Mouse (Mus musculus) mouse trophoblast stem cell (cell line): Measurements from ENCODE around the gene Josd2.

Source experiments
- in situ Hi-C, 2 experiments: fragments of 300-500 bp; cut with MseI, MboI; formaldehyde crosslinking; loops; 2 replicates in 1 of 2; 3 replicates in 1 of 2; pipeline ENCODE4 v1.15.1; 2025

The Josd2 gene

DNA sequence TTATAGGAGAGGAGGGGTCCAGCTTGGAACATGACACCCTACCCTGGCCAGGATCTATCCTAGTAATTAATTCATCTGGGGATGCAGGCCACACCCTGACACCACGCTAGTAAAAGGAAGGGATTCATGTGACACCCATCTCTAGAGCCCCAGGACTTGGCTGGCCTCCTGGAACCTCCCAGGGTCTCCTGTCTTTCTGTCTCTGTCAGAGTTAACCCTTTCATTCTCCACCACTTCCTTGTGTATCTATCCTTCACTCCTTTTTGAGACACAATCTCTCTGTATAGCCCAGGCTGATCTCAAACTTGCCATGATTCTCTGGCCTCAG, 4.7 kb downstream of the Josd2 start:
- in situ Hi-C loops, result no loop called here

DNA sequence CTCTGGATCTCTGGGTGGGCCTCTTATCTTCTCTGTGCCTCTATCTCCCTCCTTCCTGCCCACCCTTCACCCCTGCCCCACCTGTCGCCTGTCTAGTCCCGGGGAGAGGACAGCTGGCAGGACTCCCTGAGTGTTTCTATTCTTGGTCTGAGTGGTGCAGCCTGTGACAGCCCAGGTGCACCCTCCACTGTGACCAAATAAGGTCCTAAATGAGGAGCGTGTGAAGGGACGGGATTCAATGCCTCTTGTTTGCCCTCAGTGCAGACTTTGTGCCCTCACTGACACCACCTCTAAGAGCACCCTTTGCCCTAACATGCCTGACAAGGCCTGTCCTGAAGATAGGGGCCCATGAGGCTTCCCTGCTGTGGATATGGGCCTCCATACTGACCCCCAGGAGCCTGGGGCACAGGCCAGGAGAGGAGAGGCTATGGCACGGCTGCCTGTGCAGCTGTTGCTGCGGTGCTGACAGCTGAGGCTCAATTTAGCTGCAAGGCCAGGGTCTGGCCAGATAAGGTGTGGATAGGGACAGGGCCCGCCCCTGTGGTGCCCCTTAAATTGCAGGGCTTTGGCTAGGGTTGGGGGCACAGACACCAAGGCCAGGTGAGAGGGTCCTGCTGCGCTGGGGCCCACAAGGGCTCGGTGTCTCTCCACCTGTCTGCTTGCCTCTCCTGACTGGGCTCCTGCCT, 5.3 kb downstream of the Josd2 start:
- in situ Hi-C loops, result no loop called here

DNA sequence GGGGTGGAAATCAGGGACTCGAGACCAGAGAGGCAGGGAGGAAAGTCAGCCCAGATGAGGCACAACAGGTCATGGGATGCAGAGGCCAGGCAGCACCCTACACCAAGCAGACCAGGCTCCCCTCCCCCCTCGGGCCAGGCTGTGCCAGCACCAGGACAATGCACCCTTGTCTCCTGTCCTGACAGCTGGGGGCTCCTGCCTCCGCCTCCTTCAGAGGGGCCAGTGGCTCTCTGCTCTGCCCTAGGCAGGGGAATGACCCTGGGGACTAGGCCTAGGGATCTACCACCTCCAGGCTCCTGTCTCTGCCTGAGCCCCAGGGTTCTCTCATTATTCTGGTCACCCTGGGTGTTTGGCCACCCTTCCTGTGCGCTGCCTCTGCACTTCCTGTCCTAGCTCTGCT, 6.6 kb downstream of the Josd2 start:
- in situ Hi-C loops, result no loop called here

DNA sequence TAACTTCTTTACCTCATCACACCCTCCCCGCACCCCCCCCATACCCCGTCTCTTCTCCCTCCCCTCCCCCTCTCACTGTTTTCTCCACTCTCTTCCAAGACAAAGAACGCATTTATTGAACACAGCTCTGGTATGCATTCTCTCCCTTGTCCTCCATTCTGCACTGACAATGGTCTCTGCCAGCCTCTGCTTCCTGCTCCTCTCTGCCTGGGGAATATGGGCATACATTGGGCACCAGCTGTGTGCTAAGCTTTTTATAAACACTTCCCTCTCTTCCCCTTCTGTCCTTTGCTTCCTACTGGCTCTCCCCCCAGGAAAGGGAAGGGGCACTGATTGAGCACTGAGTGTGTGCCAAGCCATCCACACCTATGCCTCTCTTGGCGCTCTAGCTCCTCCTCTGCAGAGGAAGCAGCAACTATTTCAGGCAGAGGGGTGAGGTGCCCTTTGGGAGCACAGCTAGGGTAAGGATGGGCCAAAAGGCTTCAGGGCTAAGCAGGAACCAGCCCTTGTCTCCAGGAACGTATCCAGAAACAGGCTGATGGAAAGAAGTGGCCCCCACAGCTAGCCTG, 7.3 kb downstream of the Josd2 start:
- in situ Hi-C loops, result no loop called here

DNA sequence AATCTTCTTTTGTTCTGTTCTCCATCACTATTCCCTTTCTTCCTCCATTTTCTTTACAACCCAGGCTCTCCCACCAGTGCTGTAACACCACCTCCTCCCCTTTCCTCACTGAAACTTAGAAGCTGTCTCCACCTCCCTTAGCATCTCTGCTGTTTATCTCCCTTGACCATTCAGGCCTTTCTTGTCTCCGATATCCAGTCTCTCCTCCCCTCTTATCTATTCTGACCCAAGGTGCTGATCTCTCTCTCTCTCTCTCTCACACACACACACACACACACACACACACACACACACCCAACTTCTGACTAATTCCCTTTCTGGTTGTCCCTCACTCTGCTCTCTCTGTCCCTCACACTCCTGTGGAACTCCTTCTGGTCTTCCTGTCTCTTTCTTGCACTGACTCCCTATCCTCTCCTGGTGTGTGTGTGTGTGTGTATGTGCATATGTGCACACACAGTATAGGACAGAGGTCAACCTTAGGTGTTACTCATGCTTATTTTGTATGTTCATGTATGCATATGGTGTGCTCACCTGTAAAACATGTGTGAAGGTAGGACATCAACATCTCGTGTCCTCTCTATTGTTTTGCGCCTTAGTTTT, 15.2 kb downstream of the Josd2 start:
- in situ Hi-C loops, result loop anchor here in 1 of 2 experiments (5.0 kb wide), 1 partner anchor 81 kb away; no protein-coding TSS in a partner anchor

DNA sequence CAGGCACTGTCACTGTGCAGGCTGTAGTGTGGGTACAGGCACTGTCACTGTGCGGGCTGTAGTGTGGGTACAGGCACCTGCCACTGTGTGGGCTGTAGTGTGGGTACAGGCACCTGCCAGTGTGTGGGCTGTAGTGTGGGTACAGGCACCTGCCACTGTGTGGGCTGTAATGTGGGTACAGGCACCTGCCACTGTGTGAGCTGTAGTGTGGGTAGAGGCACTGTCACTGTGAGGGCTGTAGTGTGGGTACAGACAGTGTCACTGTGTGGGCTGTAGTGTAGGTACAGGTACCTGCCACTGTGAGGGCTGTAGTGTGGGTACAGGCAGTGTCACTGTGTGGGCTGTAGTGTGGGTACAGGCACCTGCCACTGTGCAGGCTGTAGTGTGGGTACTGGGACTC, 16.3 kb downstream of the Josd2 start:
- in situ Hi-C loops, result loop anchor here in 1 of 2 experiments (5.0 kb wide), 1 partner anchor 82 kb away; no protein-coding TSS in a partner anchor

DNA sequence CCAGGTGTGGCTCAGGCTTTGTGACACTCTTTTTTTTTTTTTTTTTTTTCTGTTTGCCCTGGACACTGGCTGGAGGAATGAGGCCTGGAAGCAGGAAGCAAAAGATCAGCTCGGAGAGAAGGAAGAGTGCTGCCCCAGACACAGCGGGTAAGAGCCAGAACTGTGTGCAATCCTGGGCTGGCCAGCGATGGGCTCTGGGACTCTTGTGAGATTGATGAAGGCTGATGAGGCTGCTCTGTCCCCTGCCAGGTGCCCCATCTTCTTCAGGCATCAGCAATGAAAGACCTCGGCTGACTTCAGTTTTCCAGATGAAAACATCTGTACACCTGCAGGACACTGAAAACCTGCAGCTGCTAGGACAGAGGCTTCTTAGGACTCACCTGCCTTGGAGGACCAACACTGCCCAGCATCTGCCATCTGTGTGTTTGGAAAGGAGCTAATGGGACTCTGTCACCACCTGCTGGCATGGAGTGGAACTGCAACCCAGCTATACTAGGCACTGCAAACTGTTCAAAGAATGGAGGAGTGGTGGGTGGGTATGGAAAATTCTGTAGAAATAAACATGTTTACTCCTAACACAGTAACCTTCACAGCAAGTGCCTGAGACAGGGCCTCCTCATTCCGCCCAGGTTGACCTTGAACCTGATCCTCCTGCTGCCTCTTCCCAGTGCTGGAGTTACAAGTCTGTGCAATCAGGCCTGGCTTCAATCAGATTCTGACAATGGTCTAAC, 17.2 kb downstream of the Josd2 start:
- in situ Hi-C loops, result loop anchor here in 1 of 2 experiments (5.0 kb wide), 1 partner anchor 83 kb away; no protein-coding TSS in a partner anchor

DNA sequence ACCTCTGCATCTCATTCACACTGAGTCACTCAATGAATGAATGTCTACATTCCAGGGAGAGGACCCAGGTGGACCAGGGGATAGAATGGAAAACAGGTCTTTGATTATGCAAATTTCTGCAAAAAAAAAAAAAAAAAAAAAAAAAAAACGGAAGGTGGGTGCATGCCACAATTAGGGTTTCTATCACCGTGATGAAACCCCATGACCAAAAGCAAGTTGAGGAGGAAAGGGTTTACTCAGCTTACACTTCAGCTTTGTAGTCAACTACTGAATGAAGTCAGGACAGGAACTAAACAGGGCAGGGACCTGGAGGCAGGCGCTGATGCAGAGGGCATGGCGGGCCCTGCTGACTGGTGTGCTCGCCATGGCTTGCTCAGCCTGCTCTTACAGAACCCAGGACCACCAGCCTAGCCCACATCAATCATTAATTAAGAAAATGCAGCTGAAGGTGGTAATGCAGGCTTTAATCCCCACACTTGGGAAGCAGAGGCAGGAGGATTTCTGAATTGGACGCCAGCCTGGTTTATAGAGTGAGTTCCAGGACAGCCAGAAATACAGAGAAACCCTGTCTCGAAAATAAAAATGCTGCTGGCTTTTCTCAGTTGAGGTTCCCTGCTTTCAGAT, 17.9 kb downstream of the Josd2 start:
- in situ Hi-C loops, result no loop called here

DNA sequence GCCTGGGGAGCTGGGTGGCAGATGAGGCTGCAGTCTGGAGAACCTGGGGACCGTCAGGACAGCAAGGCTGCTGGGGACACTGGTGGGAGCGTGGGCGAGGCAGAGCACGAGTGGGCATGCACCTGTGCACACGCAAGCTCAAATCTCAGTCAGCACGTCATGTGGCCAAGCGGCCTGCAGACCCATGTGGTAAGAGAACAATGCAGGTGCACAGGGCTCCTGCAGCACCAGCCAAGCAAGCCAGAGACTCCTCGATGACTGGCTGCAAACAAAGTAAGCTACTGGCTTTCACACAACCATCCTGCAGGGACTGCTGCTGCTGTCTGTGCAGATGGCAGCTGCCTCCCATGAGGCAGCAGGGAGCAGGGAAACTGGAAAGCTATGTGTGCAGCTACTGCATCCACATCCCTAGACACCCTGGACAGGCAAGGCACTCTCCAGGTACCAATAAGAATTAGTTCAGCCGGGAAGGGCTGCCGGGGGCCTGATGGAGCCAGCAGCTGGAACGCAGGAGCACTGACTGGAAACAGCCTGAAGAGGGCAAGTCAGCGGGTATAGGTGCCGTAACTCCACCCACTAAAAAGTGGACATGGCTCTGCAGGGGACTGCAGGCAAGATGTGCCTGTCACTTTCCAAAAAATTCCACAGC, 19.3 kb downstream of the Josd2 start:
- in situ Hi-C loops, result no loop called here

DNA sequence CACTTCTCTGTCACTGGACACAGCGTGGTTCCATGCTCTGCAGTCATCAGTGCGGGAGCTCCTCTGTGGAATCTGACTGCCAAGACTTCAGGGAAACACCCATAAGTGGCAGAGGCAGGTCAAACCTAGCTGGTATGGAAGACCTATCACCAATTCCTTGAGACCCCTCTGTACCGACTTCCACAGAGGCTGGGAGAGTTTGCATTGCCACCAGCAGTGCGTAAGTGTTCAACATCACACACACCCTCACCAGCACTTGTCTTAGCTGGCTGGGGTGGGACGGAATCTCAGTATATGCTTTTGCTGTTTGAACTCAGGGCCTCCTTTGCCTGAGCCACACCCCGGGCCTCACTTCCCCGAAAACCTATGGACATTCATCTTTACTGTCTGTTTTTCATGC, 20.2 kb downstream of the Josd2 start:
- in situ Hi-C loops, result no loop called here

DNA sequence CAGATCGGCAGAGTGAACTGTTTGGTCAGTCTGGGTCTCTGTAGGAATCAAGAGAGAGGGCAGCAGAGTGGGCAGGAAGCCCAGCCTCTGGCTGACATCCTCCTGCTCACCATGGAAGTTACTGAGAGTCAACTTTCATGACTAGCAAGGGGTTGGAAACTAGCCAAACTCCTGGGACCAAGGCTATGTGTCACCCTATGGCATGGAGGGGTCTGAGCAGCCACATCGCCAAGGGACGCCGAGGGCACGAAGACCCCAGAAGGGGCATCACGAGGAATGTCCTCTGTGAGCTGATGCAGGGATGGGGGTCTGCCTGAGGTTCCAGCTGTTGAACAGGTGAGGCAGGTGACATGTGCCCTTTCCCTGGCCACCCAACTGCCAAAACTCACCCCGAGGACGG, 20.8 kb downstream of the Josd2 start:
- in situ Hi-C loops, result no loop called here

DNA sequence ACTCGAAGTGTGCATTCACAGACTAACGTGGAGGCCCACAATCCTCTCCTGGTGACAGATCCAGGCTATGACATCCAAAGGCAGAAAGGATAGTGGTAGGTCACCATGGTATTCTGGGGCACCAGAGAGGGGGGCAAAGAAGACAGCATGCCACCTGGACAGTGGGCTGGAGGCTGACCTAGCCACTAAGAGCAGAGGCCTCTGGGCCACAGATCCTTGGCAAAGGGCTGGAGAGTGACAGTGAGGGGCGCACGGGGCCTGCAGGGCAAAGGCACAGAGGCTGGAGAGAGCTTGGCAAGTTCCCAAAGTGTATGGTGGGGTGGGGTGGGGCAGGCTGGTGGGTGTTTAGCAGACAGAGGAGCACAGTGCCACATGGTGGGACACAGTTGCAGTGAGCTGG, 22.5 kb downstream of the Josd2 start:
- in situ Hi-C loops, result no loop called here

DNA sequence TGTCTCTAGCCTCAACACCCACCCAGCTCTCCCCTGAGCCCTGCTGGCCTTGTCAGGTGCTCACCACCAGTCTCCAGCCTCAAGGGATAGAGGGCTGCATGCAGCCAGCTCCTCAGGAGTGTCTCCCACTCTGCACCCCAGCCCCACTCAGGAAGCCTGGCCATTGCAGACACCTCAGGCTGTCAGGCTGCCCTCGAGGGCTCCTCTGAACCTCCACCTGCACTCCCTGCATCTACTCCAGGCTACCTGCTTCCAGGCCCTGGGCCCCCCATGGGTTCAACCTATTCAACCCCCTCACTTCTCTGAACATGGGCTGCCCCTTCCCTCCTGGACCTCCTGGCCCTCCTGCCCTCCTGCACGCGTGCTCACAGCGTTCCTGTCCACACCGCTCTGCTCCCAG, 23.6 kb downstream of the Josd2 start:
- in situ Hi-C loops, result no loop called here

DNA sequence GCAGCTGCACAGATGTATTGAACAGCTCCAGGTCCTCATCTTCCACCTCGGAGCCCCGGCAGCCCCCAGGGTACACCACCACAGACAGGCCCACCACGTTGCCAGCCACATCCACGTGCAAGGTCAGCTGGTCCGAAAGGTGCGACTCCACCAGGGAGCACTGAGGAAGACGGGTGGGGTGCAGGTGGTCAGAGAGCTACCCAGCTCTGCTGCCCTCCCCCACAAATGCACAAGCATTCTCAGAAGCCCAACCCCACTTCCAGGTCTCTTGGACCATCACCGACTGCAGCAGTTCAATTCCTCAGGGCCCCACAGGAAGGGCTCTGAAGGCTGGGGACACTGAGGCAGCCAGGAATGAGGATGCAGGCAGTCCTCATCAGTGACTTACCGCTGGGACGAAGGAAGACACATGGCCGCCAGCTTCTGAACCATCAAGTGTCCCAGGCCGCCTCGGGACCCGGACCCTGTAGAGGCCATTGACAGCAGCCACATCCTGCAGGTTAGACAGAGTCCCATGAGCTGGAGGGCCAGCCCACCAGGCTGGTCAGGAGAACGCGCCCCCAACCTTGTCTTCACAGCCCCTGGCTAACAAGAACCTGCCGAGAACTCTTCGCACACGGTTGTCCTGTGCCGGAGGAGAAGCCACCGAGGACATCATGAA, 24.5 kb downstream of the Josd2 start:
- in situ Hi-C loops, result no loop called here

DNA sequence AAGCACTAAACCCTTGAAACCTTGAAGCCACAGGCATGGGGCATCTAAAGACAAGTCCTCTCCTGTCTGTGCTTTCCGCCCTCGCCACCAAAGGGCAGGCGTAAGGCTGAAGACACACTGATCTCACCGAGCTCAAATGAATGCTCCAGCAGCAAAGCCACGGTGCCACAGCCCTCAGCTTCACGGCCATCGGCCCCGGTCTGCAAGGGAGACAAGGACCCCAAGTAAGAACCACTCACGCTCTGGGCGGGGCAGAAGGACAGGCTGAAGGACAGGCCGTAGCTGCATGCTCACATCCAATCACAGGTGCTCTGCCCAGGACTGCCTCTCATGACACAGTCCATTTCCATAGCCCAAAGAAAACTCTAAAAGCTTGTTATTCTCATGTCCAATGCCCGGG, 26.9 kb downstream of the Josd2 start:
- in situ Hi-C loops, result no loop called here

DNA sequence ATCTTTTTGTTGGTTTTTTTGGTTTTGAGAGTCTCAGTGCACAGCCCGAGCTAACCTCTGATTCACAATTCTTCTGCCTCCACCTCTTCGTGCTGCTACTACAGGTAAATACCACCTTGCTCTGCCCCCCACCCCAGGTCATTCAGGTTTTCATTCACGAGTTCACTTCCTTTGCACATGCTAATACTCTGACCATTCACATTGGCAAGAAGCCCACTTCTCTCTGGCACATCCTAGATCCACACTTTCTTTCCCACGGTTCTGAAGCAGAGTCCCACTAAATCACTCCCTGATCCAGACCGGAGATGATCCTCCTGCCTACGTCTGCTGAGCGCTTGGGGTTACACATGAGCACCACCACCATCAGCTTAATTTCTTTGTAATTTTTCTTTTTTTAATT, 27.3 kb downstream of the Josd2 start:
- in situ Hi-C loops, result no loop called here

DNA sequence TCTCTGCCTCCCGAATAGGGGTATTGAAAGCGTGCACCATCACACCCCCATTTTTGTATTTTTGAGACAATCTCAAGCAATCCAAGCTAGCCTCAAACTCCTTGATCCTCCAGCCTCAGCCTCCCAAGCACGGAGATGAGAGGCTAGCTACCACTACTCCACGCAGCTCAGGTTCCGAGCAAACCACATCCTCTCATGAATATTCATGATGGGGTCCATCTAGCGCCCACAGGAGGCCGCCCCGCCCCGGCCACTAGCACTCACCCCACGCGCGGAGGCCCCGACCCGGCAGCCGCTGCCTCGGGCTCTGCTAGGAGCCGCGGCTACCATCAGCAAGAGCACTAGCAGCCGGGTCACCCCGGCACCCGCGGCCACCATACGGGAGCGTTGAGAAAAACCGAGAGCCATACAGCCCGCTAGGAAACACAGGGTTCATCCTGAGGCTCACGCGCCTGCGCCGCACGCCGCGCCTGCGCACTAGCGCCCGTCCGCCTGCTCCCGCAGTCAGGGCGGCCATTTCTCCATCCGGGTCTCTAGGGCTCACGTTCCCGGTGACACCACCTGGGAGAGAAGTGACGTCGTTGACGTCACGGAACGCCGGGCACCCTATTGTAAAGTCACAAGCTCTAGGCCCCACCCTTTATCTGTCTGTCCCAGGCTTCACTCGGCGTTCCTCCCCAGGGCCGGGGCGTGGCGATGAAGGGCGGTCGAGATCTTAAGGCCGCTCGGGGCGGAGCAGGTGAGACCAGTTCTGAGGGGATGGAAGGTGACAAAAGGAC, 28.4 kb downstream of the Josd2 start, which contains the start of the genes Emc10 and Fam71e1:
TSS of gene Emc10 (minus strand) at position 538 of the 779 bp plus-strand sequence.
TSS of gene Fam71e1 (plus strand) at position 590 of the 779 bp plus-strand sequence.
- in situ Hi-C loops, result no loop called here

DNA sequence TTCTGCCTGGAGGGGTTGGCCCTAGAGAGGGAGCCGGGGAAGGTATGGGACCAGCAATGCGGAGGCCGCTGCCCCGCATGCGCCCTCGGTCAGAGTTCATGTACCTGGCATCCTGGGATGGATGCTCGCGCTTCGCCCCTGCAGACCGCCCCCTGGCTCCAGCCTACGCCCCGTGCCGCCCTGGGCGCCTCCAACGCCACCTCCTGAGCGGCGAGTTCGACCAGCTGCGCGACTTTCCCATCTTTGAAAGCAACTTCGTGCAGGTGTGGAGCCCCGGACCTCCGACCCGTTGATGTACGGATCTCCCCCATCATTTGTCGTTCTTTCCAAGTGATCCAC, 29.0 kb downstream of the Josd2 start:
- in situ Hi-C loops, result no loop called here

DNA sequence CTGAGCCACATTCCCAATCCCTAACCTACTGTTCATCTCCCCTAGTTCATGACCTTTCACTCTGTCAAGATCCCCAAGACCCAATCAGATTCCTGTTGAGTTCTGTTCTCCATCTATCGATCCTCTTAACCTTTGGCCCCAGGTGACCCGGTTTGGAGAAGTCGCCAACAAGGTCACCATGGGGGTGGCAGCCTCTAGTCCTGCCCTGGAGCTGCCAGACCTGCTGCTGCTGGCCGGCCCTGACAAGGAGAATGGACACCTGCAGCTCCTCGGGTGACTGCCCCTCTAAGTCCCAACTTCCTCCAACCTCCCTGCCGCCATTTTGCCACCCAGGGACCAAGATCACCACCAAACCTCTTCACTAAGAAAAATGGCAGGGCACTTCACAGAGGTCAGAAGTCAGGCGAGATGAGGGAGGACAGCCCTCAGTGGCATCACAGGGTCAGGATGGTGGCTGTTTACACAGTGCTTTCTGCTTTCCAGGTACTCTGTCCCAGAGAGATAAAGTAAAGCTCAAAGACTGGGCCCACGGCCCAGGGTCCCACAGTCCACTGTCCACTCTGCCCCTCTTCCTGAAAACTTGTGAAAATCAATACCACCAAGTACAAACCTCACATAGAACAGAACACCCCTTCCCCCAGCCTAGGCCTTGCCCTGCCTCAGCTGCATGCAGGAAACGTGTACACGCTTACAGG, 29.7 kb downstream of the Josd2 start:
- in situ Hi-C loops, result no loop called here

DNA sequence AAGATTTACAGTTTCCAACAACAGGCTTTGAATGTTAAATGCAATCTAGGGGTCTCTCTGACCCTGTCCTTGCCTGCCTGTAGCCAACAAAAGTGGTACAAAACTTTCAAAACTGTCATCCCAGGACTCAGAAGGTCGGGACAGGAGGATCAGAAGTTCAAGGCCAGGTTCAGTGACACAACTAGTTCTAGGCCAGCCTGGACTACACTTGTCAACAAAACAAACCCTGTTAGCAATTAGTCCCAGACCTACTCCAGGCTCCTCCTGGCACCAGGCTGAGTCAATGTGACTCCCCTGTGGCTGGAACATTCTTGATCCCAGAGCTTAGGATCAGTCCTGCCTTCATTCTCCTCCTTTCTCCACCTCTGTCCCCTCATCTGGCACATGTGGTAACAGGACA, 31.1 kb downstream of the Josd2 start:
- in situ Hi-C loops, result no loop called here
